Mouse (Mus musculus) heart, postnatal 0 days (tissue): ENCODE measurements around the gene Rps4x. TPM values are rescaled to one million over a fixed set of nuclear protein-coding genes. Genes with fewer than 3 reads are reported as not detected.
"Not testable (repeated sequence)": the region's sequence is repeated elsewhere in the genome, so short reads cannot be mapped to it uniquely, and the experiment has no call there.

Experiments
- ATAC-seq: fragments of 200-750 bp; cut with Nextera tagmentation; 2 replicates; pipeline ENCODE4 v1.8.0; 2017; ENCODE audit warnings: low read depth, moderate number of reproducible peaks, moderate library complexity; ENCODE audit not compliant: insufficient read depth
- DNase-seq: peaks from one replicate; pipeline ENCODE4 v3.0.0-alpha.2; 2016; ENCODE audit warnings: low spot score
- H3K27ac ChIP-seq: fragments of 300-500 bp; sonication (generic); 2 replicates; pipeline ENCODE4 v1.5.1; 2014; ENCODE audit warnings: low read depth, mild to moderate bottlenecking
- H3K27me3 ChIP-seq: fragments of 300-500 bp; sonication (generic); 2 replicates; pipeline ENCODE4 v1.6.1; 2014; ENCODE audit warnings: low read length, mixed read lengths; ENCODE audit not compliant: control insufficient read depth, insufficient read depth
- H3K36me3 ChIP-seq: fragments of 300-500 bp; sonication (generic); replicated peaks from 2 replicates; pipeline ENCODE4 v1.6.1; 2014; ENCODE audit warnings: low read length, mixed read lengths; ENCODE audit not compliant: control insufficient read depth, insufficient read depth
- H3K4me1 ChIP-seq: fragments of 300-500 bp; sonication (generic); 2 replicates; pipeline ENCODE4 v1.6.1; 2014; ENCODE audit warnings: antibody characterized with exemption; ENCODE audit not compliant: control insufficient read depth, insufficient read depth
- H3K4me2 ChIP-seq: fragments of 300-500 bp; sonication (generic); 2 replicates; pipeline ENCODE4 v1.6.1; 2014; ENCODE audit warnings: low read depth, mild to moderate bottlenecking, low read length, moderate library complexity
- H3K4me3 ChIP-seq: fragments of 300-500 bp; sonication (generic); 2 replicates; pipeline ENCODE4 v1.5.1; 2014; ENCODE audit warnings: low read depth, low read length
- H3K9ac ChIP-seq: fragments of 300-500 bp; sonication (generic); replicated peaks from 2 replicates; pipeline ENCODE4 v1.6.1; 2014; ENCODE audit warnings: low read depth, low read length, mixed read lengths
- H3K9me3 ChIP-seq: fragments of 300-500 bp; sonication (generic); replicated peaks from 2 replicates; pipeline ENCODE4 v1.6.1; 2016; ENCODE audit warnings: low read length; ENCODE audit not compliant: control insufficient read depth
- CTCF ChIP-seq: IDR thresholded peaks from 2 replicates; pipeline ENCODE4 v1.5.1; 2016; ENCODE audit warnings: antibody characterized with exemption, control low read depth, low read depth
- EP300 ChIP-seq: IDR thresholded peaks from 2 replicates; pipeline ENCODE4 v1.6.1; 2016; ENCODE audit warnings: antibody characterized with exemption, low read depth
- WGBS: fragments of 180-500 bp; shearing (Covaris S2); extraction: QIAGEN DNeasy Blood & Tissue Kit; methylation state at CpG from one replicate; pipeline ENCODE4 v1.1.7; 2014; 5-methylcytosine and 5-hydroxymethylcytosine counted together
- polyA plus RNA-seq: library from polyadenylated mRNA; unstranded; fragments of >200 nt; fragmentation: Nextera tagmentation; extraction: Ambion mirVana; gene quantifications from 2 replicates; pipeline ENCODE4 v1.2.1, GENCODE M21; 2015
- total RNA-seq: library from RNA; depleted of rRNA; stranded (reverse); fragments of >200 nt; gene quantifications from 2 replicates; pipeline ENCODE4 v1.2.3, GENCODE M21; 2014; ENCODE audit warnings: low replicate concordance; rRNA removed

The Rps4x gene
- total RNA-seq: 985 and 1,055 TPM in 2 replicates
- 388 and 415 TPM in 2 replicates for polyA plus RNA-seq

- TF ChIP-seq CTCF (peak; percentile 50), EP300 (no peak)
- peak within 1 kb of the TSS; percentile 58 for H3K4me3 ChIP-seq
- H3K9me3 ChIP-seq: no peaks in the 10 kb centered on the region
- DNase-seq: peak; percentile 69
- H3K27ac ChIP-seq: peak within 1 kb of the TSS; percentile 70
- H3K4me2 ChIP-seq: peak within 1 kb of the TSS; percentile 71
- 18% methylated on average over 37 of the region's 37 CpGs for WGBS
- H3K27me3 ChIP-seq: no peaks in the 10 kb centered on the region
- H3K9ac ChIP-seq: peak within 1 kb of the TSS; percentile 60
- peaks cover 20% of the 10 kb centered on the region; the same call in 1 of the 2 replicates for H3K36me3 ChIP-seq
- H3K4me1 ChIP-seq: no peaks in the 10 kb centered on the region
- peak; percentile 92 for ATAC-seq
Measured at GRCm38 (mm10) chrX:102188712-102189497, at the start of gene Rps4x. TSS of gene Rps4x (minus strand) at chrX:102189394.

GRCm38 (mm10) chrX:102219126-102219525 is 29.9 kb upstream of the Rps4x start:
- WGBS: 23% methylated on average over 1 of the region's 1 CpGs
- TF ChIP-seq CTCF (peak; percentile 51), EP300 (no peak)
- ATAC-seq (no peak), DNase-seq (no peak)
- H3K27ac ChIP-seq: no peak overlapping the region
- no peak overlapping the region for H3K4me2 ChIP-seq
- H3K36me3 ChIP-seq: no peaks in the 10 kb centered on the region
- H3K27me3 ChIP-seq: no peaks in the 10 kb centered on the region
- H3K4me1 ChIP-seq: no peaks in the 10 kb centered on the region
- H3K9ac ChIP-seq: no peak overlapping the region
- no peak overlapping the region for H3K4me3 ChIP-seq
- H3K9me3 ChIP-seq: no peaks in the 10 kb centered on the region

GRCm38 (mm10) chrX:102215356-102215755 is 26.2 kb upstream of the Rps4x start:
- not testable (repeated sequence) for H3K36me3 ChIP-seq, DNase-seq, H3K27me3 ChIP-seq, H3K4me3 ChIP-seq, H3K9me3 ChIP-seq, ATAC-seq, H3K27ac ChIP-seq, H3K4me2 ChIP-seq, H3K9ac ChIP-seq, H3K4me1 ChIP-seq
- WGBS: 38% methylated on average over 9 of the region's 9 CpGs
- TF ChIP-seq CTCF: peak; percentile 27; the same call in 1 of the 2 replicates

- Histone ChIP-seq H3K9me3 (no peaks in the 10 kb centered on the region), H3K4me1 (no peaks in the 10 kb centered on the region), H3K4me3 (no peak overlapping the region), H3K27me3 (no peaks in the 10 kb centered on the region), H3K36me3 (peaks cover 3% of the 10 kb centered on the region; the same call in 1 of the 2 replicates), H3K9ac (no peak overlapping the region), H3K27ac (no peak overlapping the region), H3K4me2 (no peak overlapping the region)
- DNase-seq (no peak), ATAC-seq (no peak)
- WGBS: 54% methylated on average over 1 of the region's 1 CpGs
- no peak for TF ChIP-seq EP300
- no peak for TF ChIP-seq CTCF
Measured at GRCm38 (mm10) chrX:102190840-102191239, 1.6 kb upstream of the Rps4x start.

- 44% methylated on average over 5 of the region's 5 CpGs for WGBS
- Histone ChIP-seq H3K9me3 (no peaks in the 10 kb centered on the region), H3K4me2 (0 out of 2 replicates have a peak overlapping the region, but pooled peaks have one; percentile 39), H3K27me3 (no peaks in the 10 kb centered on the region), H3K36me3 (peaks cover 13% of the 10 kb centered on the region; the same call in 1 of the 2 replicates), H3K27ac (no peak overlapping the region), H3K4me1 (no peaks in the 10 kb centered on the region), H3K4me3 (0 out of 2 replicates have a peak overlapping the region, but pooled peaks have one; percentile 58), H3K9ac (no peak overlapping the region)
- DNase-seq (no peak), ATAC-seq (no peak)
- TF ChIP-seq CTCF (no peak), EP300 (no peak)
Measured at GRCm38 (mm10) chrX:102189581-102189980, 387 bp upstream of the Rps4x start.
